Mouse (Mus musculus): ENCODE data around the gene Wdr4. TPM values are rescaled to one million over a fixed set of nuclear protein-coding genes. Genes with fewer than 3 reads are reported as not detected.

Wdr4 gene
- polyA plus RNA-seq, 1 experiment from 2014 or later: 41.4 TPM

DNA sequence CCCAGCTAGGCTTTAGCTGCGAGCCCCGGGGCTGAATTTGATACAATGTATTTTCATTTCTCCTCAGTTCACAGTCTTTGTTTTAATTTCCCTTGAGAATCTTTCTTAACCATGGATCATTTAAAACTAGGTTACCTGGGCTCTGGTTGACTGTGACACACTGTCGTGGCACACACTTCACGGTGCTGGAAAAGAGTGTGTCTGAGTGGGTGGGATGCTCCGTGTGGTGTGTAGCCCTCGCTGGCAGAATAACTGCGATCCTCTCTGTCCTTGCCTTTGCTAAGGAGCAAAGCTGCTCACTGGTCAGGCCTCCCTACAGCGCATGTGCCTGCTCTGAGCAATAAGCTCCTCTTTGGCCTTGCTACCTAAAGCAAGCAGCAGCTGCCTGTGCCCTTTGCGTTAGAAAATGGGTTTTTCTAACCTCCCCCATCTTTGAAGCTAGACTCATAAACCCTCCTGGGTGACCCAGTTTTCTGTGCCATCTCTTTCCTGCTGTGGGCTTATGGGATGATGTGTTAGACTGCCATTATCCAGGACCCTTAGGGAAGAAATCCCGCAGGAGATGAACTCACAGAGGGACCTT, 33.1 kb downstream of the Wdr4 start:
- Histone ChIP-seq H3K27ac (no peak overlapping the region), H3K36me3 (no peaks in the 10 kb centered on the region), H3K4me3 (no peak overlapping the region), H3K4me2 (replicated peaks) (no peak overlapping the region), H3K4me1 (peaks cover 6% of the 10 kb centered on the region; the same call in 1 of the 2 replicates), H3K9me3 (no peaks in the 10 kb centered on the region), H3K27me3 (no peaks in the 10 kb centered on the region), H3K9ac (no peak overlapping the region)
- ATAC-seq (ENCODE audit: low FRiP score, low read depth): no peak
- WGBS: 63% methylated on average over 10 of the region's 10 CpGs

DNA sequence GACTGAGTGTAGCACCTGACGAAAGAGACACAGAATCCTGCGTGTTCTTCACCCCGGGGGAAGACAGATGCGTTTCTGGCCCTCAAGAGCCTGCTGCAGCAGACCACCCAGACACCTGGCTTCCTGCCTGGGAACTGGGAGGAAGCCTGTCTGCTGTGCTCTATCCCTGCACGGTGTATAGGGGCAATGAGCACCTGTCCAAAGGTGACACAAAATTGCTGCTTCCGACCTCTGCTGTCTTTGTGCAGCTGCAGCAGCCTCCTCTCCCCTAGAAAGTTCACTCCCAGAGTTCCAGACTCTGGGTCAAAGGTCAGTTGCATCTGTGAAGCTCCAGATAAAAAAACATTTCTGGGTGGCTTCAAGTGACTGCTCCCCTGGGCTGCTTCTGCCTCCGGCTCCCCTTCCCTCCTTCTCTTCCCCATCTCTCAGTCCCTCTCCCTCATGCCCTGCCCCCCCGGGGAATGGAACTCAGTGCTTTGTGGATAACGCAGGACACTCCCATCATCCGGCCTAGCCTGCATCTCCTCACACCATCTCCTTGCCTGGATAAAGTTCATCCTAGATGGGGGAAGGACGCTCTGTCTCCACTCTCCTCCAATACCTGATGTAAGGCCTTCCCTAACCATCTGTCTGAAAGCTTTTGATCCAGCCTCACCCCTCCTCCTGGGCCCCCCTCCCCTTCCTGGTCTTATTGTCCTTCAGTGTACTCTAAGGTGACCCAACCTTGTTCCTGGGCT, 40.5 kb downstream of the Wdr4 start:
- Histone ChIP-seq H3K36me3 (peaks cover 22% of the 10 kb centered on the region), H3K27me3 (no peaks in the 10 kb centered on the region), H3K4me2 (replicated peaks) (no peak overlapping the region), H3K4me3 (no peak overlapping the region), H3K4me1 (no peaks in the 10 kb centered on the region), H3K27ac (no peak overlapping the region), H3K9me3 (no peaks in the 10 kb centered on the region), H3K9ac (no peak overlapping the region)
- ATAC-seq (ENCODE audit: low FRiP score, low read depth): no peak
- WGBS: 46% methylated on average over 11 of the region's 11 CpGs

DNA sequence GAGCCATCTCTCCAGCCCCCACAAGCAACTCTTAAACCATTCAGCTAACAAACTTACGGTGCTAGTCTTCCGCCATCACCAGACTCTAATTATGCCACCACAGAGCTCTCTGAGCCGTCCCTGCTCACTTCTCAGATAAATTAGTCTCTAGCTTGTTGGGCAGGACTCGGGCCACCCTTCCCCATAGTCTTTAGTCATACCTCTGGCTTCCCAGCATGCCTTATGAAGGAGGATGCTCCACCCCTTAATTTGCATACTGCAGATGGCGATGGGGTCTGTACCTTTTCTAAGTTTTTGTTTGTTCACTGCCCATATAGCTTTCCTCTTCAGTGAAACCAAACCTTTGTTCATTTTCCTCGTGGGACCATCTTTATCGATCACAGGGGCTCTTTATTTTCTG, 41.2 kb downstream of the Wdr4 start:
- no peak overlapping the region for H3K4me3 ChIP-seq
- 73% methylated on average over 7 of the region's 7 CpGs for WGBS
- no peak for ATAC-seq (ENCODE audit: low FRiP score, low read depth)
- H3K4me1 ChIP-seq: no peaks in the 10 kb centered on the region
- H3K4me2 ChIP-seq (replicated peaks): no peak overlapping the region
- no peaks in the 10 kb centered on the region for H3K9me3 ChIP-seq
- no peak overlapping the region for H3K27ac ChIP-seq
- no peaks in the 10 kb centered on the region for H3K27me3 ChIP-seq
- H3K36me3 ChIP-seq: peaks cover 28% of the 10 kb centered on the region
- H3K9ac ChIP-seq: no peak overlapping the region

DNA sequence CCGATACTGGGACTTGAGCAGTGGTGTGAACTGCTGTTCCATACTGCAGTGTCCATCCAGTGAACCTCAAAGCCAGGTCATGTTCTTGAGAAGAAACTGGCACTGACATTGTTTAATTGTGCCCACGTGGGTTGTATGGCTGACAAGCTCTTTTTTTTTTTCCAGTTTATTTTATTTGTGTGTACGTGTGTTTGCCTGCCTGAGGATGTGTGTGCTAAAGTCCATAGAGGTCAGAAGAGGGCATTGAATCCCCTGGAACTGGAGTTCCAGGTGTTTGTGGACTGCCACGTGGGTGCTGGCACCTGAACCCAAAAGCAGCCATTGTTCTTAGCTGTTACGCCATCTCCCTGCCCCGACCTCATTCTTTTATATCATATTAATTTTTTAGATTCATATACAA, 45.4 kb downstream of the Wdr4 start:
- no peak overlapping the region for H3K4me3 ChIP-seq
- H3K36me3 ChIP-seq: peaks cover 66% of the 10 kb centered on the region
- H3K27me3 ChIP-seq: no peaks in the 10 kb centered on the region
- H3K27ac ChIP-seq: no peak overlapping the region
- WGBS: 83% methylated on average over 6 of the region's 6 CpGs
- H3K9ac ChIP-seq: no peak overlapping the region
- no peak for ATAC-seq (ENCODE audit: low FRiP score, low read depth)
- no peak overlapping the region for H3K4me2 ChIP-seq (replicated peaks)
- H3K9me3 ChIP-seq: no peaks in the 10 kb centered on the region
- no peaks in the 10 kb centered on the region for H3K4me1 ChIP-seq

DNA sequence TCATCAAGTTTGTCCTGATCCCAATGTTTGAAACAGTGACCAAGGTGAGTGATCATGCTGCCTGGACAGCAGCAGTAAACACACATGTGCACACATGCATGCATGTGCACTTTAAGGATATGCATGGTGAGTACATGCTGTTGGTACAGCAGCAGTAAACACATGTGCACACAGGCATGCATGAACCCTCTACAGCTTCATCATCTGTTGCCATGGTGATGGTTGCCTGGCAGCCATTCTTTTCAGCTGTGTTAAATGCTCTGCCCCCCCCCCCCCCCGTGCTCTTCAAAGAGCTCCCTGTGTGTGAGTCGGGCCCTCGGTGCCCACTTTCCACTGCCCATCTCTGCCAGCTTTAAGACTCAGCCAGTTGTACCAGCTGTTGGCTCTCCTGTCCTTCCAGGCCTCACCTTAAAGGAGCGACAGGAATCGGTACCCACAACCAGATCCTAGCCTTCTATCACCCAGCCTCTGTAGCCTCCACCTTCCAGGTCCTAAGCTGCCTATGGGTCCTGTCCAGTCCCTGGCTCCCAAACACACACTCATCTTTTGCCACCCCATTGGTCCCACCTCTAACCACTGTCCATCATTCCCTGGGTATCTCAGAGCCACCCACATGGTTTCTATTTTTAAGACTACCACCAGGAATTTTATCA, 48.9 kb downstream of the Wdr4 start:
- no peak overlapping the region for H3K4me2 ChIP-seq (replicated peaks)
- 82% methylated on average over 5 of the region's 5 CpGs for WGBS
- no peaks in the 10 kb centered on the region for H3K9me3 ChIP-seq
- H3K36me3 ChIP-seq: peaks cover 91% of the 10 kb centered on the region
- ATAC-seq (ENCODE audit: low FRiP score, low read depth): no peak
- H3K9ac ChIP-seq: no peak overlapping the region
- no peaks in the 10 kb centered on the region for H3K4me1 ChIP-seq
- no peak overlapping the region for H3K27ac ChIP-seq
- H3K27me3 ChIP-seq: no peaks in the 10 kb centered on the region
- H3K4me3 ChIP-seq: no peak overlapping the region

DNA sequence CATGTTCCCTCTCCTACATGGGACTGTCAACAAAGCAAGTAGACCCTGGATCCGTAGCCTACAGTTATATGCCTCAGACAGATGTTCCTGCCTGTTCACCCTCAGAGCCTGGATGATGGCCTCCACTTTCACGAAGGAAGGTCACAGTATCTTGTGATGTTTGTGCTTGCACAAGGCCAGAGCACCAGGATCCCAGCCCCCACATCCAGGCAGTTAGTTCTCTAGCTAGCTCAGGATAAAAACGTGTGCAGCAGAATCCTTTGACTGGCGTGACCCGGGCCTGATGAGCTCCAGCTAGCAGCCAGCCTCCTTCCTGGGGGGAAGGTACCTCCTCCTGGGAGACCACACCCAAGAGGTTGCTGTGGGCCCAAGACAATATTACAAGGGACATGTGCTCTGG, 51.3 kb downstream of the Wdr4 start:
- no peak overlapping the region for H3K4me3 ChIP-seq
- no peaks in the 10 kb centered on the region for H3K4me1 ChIP-seq
- ATAC-seq (ENCODE audit: low FRiP score, low read depth): no peak
- WGBS: 77% methylated on average over 5 of the region's 5 CpGs
- H3K4me2 ChIP-seq (replicated peaks): no peak overlapping the region
- no peaks in the 10 kb centered on the region for H3K9me3 ChIP-seq
- H3K27me3 ChIP-seq: no peaks in the 10 kb centered on the region
- no peak overlapping the region for H3K27ac ChIP-seq
- H3K36me3 ChIP-seq: peaks cover 85% of the 10 kb centered on the region
- H3K9ac ChIP-seq: no peak overlapping the region

DNA sequence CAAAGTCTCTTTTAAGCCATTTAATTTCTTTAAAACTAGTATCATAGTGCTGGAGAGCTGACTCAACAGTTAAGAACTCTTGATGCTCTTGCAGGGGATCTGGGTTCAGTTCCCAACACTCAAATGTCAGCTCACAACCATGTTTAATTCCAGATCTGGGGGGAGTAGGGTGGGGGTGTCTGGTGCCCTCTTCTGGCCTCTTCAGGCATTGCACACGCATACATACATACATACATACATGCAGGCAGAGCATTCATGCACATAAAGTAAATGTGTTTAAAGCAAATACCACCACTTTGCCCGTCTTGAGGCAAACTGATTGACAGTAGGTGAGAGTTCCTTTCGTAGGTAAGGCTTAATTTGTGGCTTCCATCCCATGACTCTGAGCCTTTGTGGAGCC, 52.9 kb downstream of the Wdr4 start:
- no peak overlapping the region for H3K4me3 ChIP-seq
- H3K9me3 ChIP-seq: no peaks in the 10 kb centered on the region
- H3K9ac ChIP-seq: no peak overlapping the region
- no peak overlapping the region for H3K4me2 ChIP-seq (replicated peaks)
- no peak overlapping the region for H3K27ac ChIP-seq
- peaks cover 87% of the 10 kb centered on the region for H3K36me3 ChIP-seq
- 89% methylated on average over 3 of the region's 3 CpGs for WGBS
- H3K27me3 ChIP-seq: no peaks in the 10 kb centered on the region
- no peak for ATAC-seq (ENCODE audit: low FRiP score, low read depth)
- no peaks in the 10 kb centered on the region for H3K4me1 ChIP-seq

DNA sequence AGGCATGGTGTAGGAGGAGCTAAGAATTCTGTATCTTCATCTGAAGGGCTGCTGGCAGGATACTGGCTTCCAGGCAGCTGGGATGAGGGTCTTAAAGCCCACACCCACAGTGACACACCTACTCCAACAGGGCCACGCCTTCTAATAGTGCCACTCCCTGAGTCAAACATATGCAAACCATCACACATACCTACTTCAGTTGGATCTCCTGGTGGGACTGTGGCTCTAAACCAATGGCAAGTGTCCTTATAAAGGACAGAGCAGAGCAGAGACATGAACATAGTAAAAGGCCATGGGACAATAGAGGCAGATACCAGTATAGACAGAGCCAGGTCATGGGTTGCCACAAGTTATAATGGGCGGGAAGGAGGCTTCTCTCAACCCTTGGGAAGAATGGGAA, 57.3 kb downstream of the Wdr4 start:
- Histone ChIP-seq H3K4me3 (no peak overlapping the region), H3K9me3 (no peaks in the 10 kb centered on the region), H3K27ac (no peak overlapping the region), H3K4me2 (replicated peaks) (no peak overlapping the region), H3K27me3 (no peaks in the 10 kb centered on the region), H3K36me3 (peaks cover 81% of the 10 kb centered on the region), H3K4me1 (no peaks in the 10 kb centered on the region), H3K9ac (no peak overlapping the region)
- 77% methylated on average over 2 of the region's 2 CpGs for WGBS
- no peak for ATAC-seq (ENCODE audit: low FRiP score, low read depth)

DNA sequence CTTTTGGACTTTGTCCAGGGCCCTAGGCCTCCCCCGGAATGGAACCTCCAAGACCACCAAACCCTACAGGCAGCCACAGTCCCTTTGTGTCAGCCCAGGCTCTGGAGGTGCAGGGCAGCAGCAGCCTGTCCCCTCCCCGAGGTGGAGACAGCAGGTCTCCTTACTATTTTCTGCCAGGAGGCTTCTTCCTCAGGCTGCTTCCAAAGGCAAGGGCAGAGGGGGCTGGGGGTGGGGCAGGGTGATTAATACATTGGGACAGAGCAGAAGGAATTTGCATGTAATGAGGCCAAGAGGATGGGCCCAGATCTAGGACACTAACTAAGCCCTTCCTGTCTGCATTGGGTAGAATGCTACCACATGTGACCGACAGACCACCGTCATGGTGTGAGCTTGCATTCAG, 59.4 kb downstream of the Wdr4 start:
- 73% methylated on average over 4 of the region's 4 CpGs for WGBS
- Histone ChIP-seq H3K27ac (no peak overlapping the region), H3K4me1 (no peaks in the 10 kb centered on the region), H3K9ac (no peak overlapping the region), H3K36me3 (peaks cover 81% of the 10 kb centered on the region), H3K27me3 (no peaks in the 10 kb centered on the region), H3K4me3 (no peak overlapping the region), H3K9me3 (no peaks in the 10 kb centered on the region), H3K4me2 (replicated peaks) (no peak overlapping the region)
- no peak for ATAC-seq (ENCODE audit: low FRiP score, low read depth)

DNA sequence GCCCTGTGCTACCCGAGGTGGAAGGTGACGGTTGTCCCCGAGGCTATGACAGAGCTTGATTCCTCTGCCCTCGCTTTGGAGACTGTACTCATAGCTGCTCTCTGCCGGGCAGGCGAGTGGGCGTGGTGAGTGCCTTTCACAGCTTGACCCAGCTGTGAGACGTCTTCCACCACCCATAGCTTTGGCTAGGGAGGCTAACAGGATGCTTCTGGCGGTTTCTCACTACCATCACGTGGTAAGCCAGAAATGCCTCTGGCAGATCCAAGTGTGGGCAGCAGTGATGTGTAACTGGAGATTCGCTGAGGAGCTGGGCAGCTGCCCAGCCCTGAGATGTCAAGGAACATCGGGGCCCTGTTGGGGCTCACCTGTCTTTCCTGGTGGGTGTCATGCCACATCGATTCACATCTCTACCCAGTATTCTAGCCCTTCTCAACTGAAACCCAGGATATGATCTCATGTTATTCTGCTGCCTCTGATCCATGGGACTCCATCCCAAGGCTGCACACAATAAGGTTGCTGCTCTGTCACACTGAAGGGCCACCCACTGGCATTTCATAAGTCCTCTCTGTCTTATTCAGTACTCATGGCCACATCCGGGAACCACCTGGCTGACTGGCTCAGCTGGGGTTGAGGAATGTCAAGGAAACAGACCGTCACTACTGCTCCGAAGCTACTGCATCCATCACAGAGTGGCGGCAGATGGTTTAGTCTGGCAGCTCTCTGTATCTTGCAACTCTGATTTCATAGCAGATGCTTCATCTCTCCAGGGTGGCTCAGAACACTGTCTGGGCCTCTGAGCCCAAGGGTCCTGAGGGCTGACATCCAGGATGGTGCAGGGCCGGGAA, 62.8 kb downstream of the Wdr4 start:
- Histone ChIP-seq H3K36me3 (peaks cover 67% of the 10 kb centered on the region), H3K4me3 (no peak overlapping the region), H3K4me1 (peaks cover 12% of the 10 kb centered on the region), H3K9ac (no peak overlapping the region), H3K27ac (no peak overlapping the region), H3K4me2 (replicated peaks) (no peak overlapping the region), H3K27me3 (no peaks in the 10 kb centered on the region), H3K9me3 (no peaks in the 10 kb centered on the region)
- 71% methylated on average over 18 of the region's 18 CpGs for WGBS
- no peak for ATAC-seq (ENCODE audit: low FRiP score, low read depth)

DNA sequence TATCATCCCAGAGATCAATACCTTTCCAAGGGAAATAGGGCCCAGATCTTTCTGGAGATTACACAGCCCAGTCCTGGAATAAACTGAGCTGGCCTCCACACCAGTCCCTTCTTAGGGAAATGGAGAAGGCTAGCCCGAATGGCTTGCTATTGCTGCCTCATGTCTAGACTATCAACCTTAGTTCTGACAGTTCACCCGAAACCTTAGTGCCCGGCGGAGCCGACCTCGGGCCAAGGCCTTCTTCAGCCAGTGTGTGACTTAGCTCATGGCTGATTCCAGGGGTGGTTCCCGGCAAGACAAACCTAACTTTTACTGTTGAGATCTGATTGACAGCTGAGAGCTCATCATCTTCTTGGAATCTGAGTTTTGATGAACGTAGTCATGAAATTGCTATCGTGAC, 65.7 kb downstream of the Wdr4 start:
- Histone ChIP-seq H3K4me3 (no peak overlapping the region), H3K4me2 (replicated peaks) (no peak overlapping the region), H3K27ac (peak overlapping the region; percentile 61), H3K9me3 (no peaks in the 10 kb centered on the region), H3K9ac (no peak overlapping the region), H3K36me3 (peaks cover 45% of the 10 kb centered on the region), H3K4me1 (peaks cover 28% of the 10 kb centered on the region), H3K27me3 (no peaks in the 10 kb centered on the region)
- WGBS: 88% methylated on average over 9 of the region's 9 CpGs
- ATAC-seq (ENCODE audit: low FRiP score, low read depth): no peak

DNA sequence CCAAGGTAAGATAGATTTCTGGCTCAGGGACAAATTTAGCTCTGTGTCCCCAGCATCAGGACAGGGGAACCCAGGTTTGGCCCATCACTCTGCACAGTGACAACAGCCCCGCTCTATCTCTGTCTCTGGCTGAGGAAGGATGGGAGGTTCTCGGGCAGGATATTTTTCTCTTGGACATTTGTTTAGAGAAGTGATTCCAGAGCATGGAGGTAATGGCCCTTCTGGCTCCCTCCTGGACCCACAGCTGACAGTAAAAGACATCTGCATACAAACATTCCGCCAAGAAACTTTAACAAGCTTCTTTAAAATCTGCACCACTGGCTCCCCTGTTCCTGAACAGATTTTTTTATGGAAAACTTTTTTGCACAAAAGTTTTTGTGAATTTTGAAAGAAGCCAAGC, 66.3 kb downstream of the Wdr4 start:
- Histone ChIP-seq H3K27ac (peak overlapping the region; percentile 61), H3K9ac (no peak overlapping the region; the same call in 1 of the 2 replicates), H3K4me2 (replicated peaks) (no peak overlapping the region), H3K27me3 (no peaks in the 10 kb centered on the region), H3K36me3 (peaks cover 40% of the 10 kb centered on the region), H3K4me1 (peaks cover 28% of the 10 kb centered on the region), H3K9me3 (no peaks in the 10 kb centered on the region), H3K4me3 (no peak overlapping the region)
- WGBS: 40% methylated on average over 3 of the region's 3 CpGs
- ATAC-seq (ENCODE audit: low FRiP score, low read depth): no peak

Data from limb, embryonic 13.5 days (tissue).